Mouse (Mus musculus) liver, postnatal 0 days (tissue): Measurements from ENCODE around the gene Ccdc124.

ENCODE experiments used
- CTCF ChIP-seq: sonication (generic); IDR thresholded peaks from 2 replicates; pipeline ENCODE4 v1.5.1; 2016; ENCODE audit warnings: antibody characterized with exemption, low read depth
- EP300 ChIP-seq: IDR thresholded peaks from 2 replicates; pipeline ENCODE4 v1.6.1; 2016; ENCODE audit warnings: antibody characterized with exemption, low read depth, mild to moderate bottlenecking

GRCm38 (mm10) chr8:70914704-70915103 lies 41.0 kb upstream of the Ccdc124 start:
- no peak for TF ChIP-seq CTCF
- TF ChIP-seq EP300: no peak
